Comparison of ENCODE assay signal across 27 mouse cellular contexts in genomic region chr19:8738911-8739310, GRCm38 (mm10). TPM values are rescaled to one million over a fixed set of nuclear protein-coding genes. Genes with fewer than 3 reads are reported as not detected.
"Had no signal": no experiment of that assay in that cellular context is flagged by ENCODE, and none has a peak within 500 bp of the region (broad histone marks: within the 10 kb centered on the region; RNA-seq: fewer than 3 reads in every experiment).

No protein-coding gene starts in this region.

- H3K4me3 ChIP-seq: heart, embryonic 10.5 days; heart, embryonic 13.5 days; heart, embryonic 15.5 days; hindbrain, embryonic 15.5 days; kidney, embryonic 15.5 days; limb, embryonic 13.5 days; limb, embryonic 15.5 days; liver, embryonic 12.5 days had no signal

- H3K9ac ChIP-seq: forebrain, postnatal 0 days; heart, embryonic 13.5 days; heart, embryonic 15.5 days; hindbrain, embryonic 15.5 days; kidney, embryonic 15.5 days; limb, embryonic 13.5 days; limb, embryonic 15.5 days; liver, embryonic 12.5 days had no signal

- ATAC-seq: forebrain, postnatal 0 days; hindbrain, postnatal 0 days; intestine, embryonic 16.5 days; liver, embryonic 12.5 days had no signal

- H3K9me3 ChIP-seq: heart, embryonic 10.5 days; heart, embryonic 13.5 days; heart, embryonic 15.5 days; hindbrain, embryonic 15.5 days; kidney, embryonic 15.5 days; limb, embryonic 13.5 days; limb, embryonic 15.5 days; liver, embryonic 12.5 days had no signal

- H3K27me3 ChIP-seq: heart, embryonic 13.5 days; heart, embryonic 15.5 days; hindbrain, embryonic 15.5 days; kidney, embryonic 15.5 days; limb, embryonic 13.5 days; limb, embryonic 15.5 days; liver, embryonic 12.5 days had no signal

- H3K27ac ChIP-seq: heart, embryonic 10.5 days; heart, embryonic 13.5 days; heart, embryonic 15.5 days; hindbrain, embryonic 15.5 days; hindbrain, postnatal 0 days; kidney, embryonic 15.5 days; kidney, postnatal 0 days; limb, embryonic 13.5 days; limb, embryonic 15.5 days; liver, embryonic 12.5 days had no signal

- DNase-seq: forebrain, postnatal 0 days; gastrocnemius, postnatal 14 days; gastrocnemius, postnatal 36 days; heart, adult 18-20 months; heart, postnatal 14 days; heart, postnatal 36 days; kidney, adult 11 months; kidney, adult 2 months; kidney, adult 9 months; kidney, postnatal 14 days; kidney, postnatal 36 days; layer of hippocampus, adult 9-11 months; layer of hippocampus, postnatal 36 days; left cerebral cortex, postnatal 4 days had no signal

- H3K4me2 ChIP-seq: heart, embryonic 13.5 days; heart, embryonic 15.5 days; hindbrain, embryonic 15.5 days; kidney, embryonic 15.5 days; limb, embryonic 13.5 days; limb, embryonic 15.5 days; liver, embryonic 12.5 days had no signal

RNA-seq across cellular contexts. Expression of gene 1700092M07Rik, which starts 1.6 kb away (rescaled TPM):
- polyA plus RNA-seq: large intestine, adult 2 months; liver, adult 2 months had no signal
